Mouse (Mus musculus): ENCODE measurements at regions not wholly inside any gene's neighbourhood (a gene's known extent, or its start where the extent isn't known, plus 50 kb on each side); places are given as distances from the start of the nearest gene placed in this dataset.
"Not testable (repeated sequence)": the region's sequence is repeated elsewhere in the genome, so short reads cannot be mapped to it uniquely, and the experiment has no call there.

DNA sequence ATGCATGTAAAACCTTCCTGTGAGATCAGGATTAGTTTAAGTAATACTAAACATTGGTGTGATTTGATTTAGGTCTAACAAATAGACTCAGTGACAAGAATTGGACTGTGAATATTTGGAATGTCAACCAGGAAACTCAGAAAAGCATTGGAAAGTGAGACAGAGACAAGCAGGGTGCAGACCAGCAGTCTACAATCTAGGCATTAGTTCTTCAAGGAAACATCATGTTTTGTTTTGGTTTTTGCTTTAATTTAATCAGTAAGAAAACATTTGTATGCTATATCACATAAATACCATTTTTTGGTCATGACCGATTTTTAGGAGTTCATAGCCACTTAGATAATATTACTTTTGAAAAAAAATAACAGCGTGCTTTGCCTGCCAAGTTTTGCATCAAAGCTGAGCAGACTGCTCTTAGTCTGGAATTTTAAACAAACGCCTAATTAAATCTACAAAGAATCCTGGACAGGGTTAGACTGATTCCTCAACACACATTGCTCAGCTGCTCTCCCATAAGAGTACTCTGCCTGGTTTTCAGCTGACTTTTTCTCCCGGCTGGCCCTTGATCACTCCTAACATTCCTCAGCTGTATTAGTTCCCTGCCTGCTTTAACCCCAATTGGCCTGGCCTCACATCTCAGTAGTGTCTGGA is 396.5 kb upstream of the Kcnh7 start:
- DNase-seq (ENCODE audit: low spot score) = no peak

DNA sequence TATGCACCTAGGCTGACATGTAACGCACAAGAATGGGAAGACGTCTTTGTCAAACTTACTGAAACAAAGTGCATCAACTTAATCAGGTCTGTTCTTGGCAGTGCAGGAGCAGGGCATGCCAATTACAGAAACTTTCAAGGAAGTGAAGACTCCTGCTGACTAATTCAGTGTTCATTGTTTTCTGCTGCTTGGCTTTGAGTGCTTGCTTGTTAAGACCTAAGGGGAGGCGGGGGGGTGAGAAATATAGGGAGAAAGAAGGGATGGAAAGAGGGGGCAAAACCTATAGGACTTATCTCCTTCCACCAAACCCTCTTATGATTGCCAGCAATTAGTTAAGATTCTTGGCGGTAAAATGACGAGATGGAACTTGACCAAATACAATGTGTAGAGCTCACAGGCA is 391.1 kb upstream of the Kcnh7 start:
- peak; percentile 75 for DNase-seq (ENCODE audit: low spot score)

- DNase-seq (ENCODE audit: low spot score) = peak; percentile 93
These were observed 390.1 kb upstream of the Kcnh7 start for GRCm38 (mm10) chr2:63574008-63574703.

DNA sequence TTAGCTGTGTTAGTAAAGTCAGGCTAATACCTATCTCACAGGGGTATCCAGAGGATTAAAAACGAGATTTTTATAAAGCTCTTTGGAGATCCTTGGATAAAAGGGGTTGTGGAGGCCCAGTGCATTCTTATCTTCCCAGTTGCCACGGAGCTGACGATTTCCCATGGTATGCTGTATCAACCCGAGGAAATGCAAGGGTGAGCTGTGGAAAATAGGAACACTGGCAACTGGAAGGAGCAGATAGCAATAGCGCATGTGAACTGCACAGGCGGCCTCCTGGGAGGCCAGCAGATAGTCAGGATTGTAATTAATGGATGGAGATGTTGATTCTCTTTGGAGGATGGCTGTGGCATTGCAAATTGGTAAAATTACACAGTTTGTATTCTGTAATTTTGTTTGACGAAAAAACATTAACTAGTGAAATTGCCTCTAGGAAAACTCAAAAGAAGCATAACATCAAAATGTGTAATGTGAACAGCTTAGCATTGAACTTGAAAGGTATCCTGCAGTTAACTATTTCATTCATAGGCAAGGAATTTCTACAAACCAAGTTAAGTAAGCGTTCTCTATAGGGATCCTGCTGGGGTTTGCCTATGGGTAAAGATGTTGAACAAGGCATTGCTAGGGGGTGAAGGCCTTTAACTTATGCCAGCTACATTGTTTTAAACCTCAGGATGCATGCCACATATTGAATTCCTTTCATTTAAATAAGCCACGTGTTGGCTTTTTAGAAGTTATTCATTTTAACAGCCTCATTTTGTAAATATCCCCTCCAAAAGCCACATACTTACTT is 389.1 kb upstream of the Kcnh7 start:
- DNase-seq (ENCODE audit: low spot score) = peak; percentile 25

DNA sequence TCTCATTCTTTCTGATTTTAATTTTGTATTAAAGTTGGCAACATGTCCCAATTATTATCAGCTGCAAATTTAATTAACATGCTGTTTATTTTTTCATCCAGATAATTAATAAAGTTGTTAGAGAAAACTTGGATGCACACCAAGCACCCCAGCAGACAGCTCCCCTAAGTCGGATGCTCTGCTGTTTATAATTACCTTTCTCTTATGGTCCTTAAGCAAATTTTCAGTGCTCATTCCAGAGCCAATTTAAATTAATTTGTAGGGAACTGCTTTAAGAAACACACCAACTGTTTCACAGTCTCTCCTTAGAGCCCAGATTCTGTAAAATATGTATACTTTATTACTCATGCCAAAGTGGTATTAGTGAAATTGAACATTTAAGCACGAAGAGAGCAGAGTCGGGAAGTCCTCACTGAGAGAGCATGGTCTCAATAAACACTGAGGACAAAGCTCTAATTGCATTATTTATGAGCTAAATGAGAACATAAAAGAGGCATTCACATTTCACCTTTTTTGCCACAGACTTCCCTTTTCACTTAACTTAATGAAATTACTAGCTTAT is 372.9 kb upstream of the Kcnh7 start:
- DNase-seq (ENCODE audit: low spot score) = no peak

DNA sequence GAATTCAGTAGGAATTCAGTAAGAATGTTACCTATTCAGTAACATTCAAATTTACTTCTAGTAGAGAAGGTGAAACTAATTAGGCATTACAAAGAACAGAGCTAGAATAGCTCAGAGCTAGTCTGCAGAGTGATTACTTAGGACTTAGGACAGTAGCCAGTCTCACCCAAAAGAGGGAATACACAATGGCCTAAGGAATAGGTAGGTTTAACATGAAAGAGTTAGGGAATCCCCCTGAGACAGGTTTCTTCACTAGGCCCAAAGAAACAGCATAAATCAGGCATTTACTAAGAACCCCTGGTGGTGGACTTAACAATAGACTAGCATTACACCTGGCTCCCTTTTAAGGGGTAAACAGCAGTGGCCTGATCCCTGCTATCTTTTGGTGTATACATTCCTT is 357.7 kb upstream of the Kcnh7 start:
- not testable (repeated sequence) for DNase-seq (ENCODE audit: low spot score)

DNA sequence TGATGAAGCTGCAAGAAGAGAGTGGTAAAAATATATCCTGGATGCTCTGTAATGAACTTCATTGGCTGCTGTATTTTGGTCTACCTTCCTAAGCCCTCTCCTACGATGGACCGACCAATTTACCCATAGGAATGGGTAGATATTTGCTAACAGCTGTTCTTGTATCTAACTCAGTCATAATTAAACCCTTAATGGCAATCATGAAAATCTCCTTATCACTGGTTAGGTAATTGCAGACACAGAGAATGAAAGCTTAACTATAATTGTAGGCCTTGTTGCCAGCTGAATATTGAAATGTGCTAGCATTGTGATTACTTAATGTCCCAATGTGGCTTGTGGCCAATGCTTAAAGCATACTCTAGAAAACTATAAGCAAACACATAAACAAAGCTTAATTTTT is 334.4 kb upstream of the Kcnh7 start:
- no peak for DNase-seq (ENCODE audit: low spot score)

GRCm38 (mm10) chr2:63513554-63514226 is 329.6 kb upstream of the Kcnh7 start:
- peak; percentile 79 for DNase-seq (ENCODE audit: low spot score)

- DNase-seq (ENCODE audit: low spot score) = peak; percentile 31
These were observed 319.9 kb upstream of the Kcnh7 start for GRCm38 (mm10) chr2:63503939-63504338.

DNA sequence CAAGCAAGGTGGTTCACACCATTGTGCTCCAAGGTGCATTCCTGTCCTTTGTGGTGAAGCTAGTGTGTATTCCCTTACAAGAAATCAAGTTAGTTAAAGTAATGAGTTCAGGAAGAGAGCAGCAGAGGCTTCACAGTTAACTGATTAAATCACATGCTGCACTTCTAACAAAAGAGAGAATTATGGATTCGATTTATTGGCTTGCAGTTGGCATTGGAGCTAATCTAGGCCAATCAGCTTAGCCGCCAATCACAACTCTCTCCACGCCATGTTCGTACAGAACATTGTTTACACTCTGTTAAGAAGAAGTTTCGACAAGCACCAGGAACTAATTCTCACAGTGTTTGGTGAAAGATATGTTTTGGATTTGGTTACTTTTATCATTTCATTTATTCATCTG is 292.3 kb upstream of the Kcnh7 start:
- DNase-seq (ENCODE audit: low spot score) = peak; percentile 77

- peak; percentile 60 for DNase-seq (ENCODE audit: low spot score)
These were observed 291.2 kb upstream of the Kcnh7 start for GRCm38 (mm10) chr2:63475255-63475654.

- DNase-seq (ENCODE audit: low spot score) = peak; percentile 88
These were observed 289.6 kb upstream of the Kcnh7 start for GRCm38 (mm10) chr2:63473699-63474098.

- no peak for DNase-seq (ENCODE audit: low spot score)
These were observed 288.2 kb upstream of the Kcnh7 start for GRCm38 (mm10) chr2:63472248-63472647.

- DNase-seq (ENCODE audit: low spot score) = no peak
These were observed 275.0 kb upstream of the Kcnh7 start for GRCm38 (mm10) chr2:63459112-63459511.

- no peak for DNase-seq (ENCODE audit: low spot score)
These were observed 270.4 kb upstream of the Kcnh7 start for GRCm38 (mm10) chr2:63454263-63455011.

DNA sequence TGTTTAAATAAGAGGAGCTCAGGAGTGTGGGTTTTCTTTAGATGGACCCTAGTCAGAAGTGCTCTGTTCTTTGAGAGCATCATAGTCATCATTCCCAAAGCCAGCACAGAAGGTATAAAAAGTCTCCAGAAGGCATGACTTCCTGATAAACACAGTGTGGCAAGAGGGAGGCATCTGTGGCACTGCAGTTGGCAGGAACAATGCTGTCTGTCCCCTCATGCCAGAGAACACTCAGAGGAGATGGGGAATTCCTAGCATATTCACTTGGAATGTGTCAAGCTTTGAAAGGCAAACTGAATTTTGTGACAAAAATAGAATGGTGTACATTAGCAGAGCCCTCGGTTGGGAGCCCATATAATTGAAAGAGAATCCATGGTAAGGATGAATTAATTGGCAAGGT is 268.8 kb upstream of the Kcnh7 start:
- no peak for DNase-seq (ENCODE audit: low spot score)

DNA sequence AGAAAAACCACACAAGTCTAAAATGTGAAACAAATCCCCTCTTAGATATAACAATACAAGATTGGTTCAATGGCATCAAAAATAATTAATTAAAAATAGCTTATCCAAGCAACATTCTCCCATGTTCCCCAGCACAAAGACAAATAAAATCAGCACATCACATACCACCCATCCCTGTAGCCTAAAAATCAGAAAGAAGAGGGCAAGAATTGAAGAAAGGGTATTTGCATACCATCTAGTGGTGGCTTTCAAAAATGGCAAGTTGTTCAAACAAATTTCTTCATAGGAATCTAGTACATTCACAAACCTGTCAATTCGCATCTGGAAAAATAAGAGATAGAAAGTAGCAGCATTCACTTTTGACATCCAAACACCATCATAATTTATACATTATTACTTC is 268.1 kb upstream of the Kcnh7 start:
- DNase-seq (ENCODE audit: low spot score) = peak; percentile 58

GRCm38 (mm10) chr2:63434327-63434726 is 250.2 kb upstream of the Kcnh7 start:
- no peak for DNase-seq (ENCODE audit: low spot score)

DNA sequence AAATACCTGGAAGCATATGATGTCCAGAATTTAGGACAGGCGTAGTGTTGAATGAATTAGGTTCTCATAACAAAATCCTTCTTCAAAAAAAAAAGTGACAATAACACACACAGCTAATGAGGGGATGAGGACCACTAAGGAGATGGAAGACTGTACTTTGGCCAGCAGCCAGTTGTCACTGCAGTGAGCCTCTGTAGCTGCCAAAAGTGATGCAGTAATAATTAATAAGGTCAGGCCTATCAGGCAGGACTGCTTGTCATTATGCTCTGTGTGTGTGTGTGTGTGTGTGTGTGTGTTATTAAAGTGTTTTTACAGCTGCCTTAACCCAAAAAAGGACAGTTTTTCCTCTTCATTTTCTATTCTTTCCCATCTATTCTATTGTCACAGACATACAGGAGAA is 221.3 kb upstream of the Kcnh7 start:
- DNase-seq (ENCODE audit: low spot score) = no peak
